Mouse (Mus musculus): Measurements from ENCODE around the gene Foxp1. TPM values are rescaled to one million over a fixed set of nuclear protein-coding genes. Genes with fewer than 3 reads are reported as not detected.

Foxp1 gene
- polyA plus RNA-seq, 1 experiment from 2014 or later: 36.4 TPM

DNA sequence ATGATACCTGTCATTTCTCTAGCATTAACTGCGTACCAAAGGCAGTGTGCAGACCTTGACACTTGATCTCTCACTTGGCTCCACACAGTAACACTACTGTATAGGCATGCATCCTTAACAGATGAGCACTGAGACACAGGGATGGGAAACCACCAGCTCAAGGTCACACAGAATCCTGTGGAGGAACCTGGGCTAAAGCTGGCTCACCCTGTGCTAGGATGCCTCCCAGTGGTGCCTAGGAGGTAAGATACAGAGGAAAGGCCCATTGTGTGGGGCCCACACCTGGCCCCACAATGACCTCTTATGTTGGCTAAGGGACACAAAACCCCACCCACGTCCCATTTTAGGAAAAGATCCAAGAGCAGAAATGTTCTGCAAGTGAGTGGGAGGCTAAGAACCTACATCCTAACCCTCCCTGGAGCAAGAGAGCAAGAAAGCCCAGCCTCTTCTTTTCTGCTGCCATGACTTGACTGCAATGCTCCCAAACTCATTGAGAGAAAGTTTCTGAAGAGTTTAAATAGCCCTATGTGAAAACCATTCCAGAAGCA is 69.8 kb downstream of the Foxp1 start:
- Histone ChIP-seq H3K27me3 (ENCODE audit: insufficient read depth, low read length) (no peaks in the 10 kb centered on the region), H3K9ac (replicated peaks; ENCODE audit: low read length) (no peak overlapping the region), H3K4me1 (ENCODE audit: insufficient read depth, low read length) (peaks cover 22% of the 10 kb centered on the region; the same call in 1 of the 2 replicates), H3K4me2 (replicated peaks; ENCODE audit: low read depth, low read length) (no peak overlapping the region), H3K36me3 (ENCODE audit: insufficient read depth, low read length) (no peaks in the 10 kb centered on the region; the same call in 1 of the 2 replicates), H3K27ac (ENCODE audit: low read length) (0 out of 2 replicates have a peak overlapping the region, but pooled peaks have one; percentile 17), H3K4me3 (ENCODE audit: low read length) (no peak overlapping the region), H3K9me3 (ENCODE audit: low read length) (no peaks in the 10 kb centered on the region)
- ATAC-seq (ENCODE audit: low FRiP score, low TSS enrichment): no peak
- 50% methylated on average over 2 of the region's 2 CpGs for WGBS

DNA sequence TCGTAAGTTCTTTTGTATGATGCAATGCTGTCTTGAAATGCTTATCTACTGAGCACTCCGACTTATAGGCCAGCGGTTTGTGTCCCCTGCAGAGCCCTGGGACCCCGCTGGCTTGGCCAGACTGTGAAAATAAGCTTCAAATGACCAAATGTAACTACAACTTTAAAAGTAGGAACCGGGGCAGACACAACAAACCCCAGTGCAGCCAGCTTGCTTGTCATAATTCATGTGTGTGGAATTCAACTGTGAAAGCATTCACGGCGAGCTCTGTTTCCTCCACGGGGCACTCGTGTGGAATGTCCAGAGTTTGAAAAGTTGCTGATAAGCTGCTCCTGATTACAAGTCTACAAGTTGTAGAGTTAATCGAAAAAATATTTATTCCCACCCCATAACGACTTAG is 71.0 kb downstream of the Foxp1 start:
- ATAC-seq (ENCODE audit: low FRiP score, low TSS enrichment): no peak
- Histone ChIP-seq H3K27ac (ENCODE audit: low read length) (0 out of 2 replicates have a peak overlapping the region, but pooled peaks have one; percentile 30), H3K4me1 (ENCODE audit: insufficient read depth, low read length) (peaks cover 22% of the 10 kb centered on the region; the same call in 1 of the 2 replicates), H3K4me2 (replicated peaks; ENCODE audit: low read depth, low read length) (no peak overlapping the region), H3K9me3 (ENCODE audit: low read length) (no peaks in the 10 kb centered on the region), H3K36me3 (ENCODE audit: insufficient read depth, low read length) (no peaks in the 10 kb centered on the region; the same call in 1 of the 2 replicates), H3K4me3 (ENCODE audit: low read length) (no peak overlapping the region), H3K9ac (replicated peaks; ENCODE audit: low read length) (no peak overlapping the region), H3K27me3 (ENCODE audit: insufficient read depth, low read length) (no peaks in the 10 kb centered on the region)
- WGBS: 31% methylated on average over 11 of the region's 11 CpGs

DNA sequence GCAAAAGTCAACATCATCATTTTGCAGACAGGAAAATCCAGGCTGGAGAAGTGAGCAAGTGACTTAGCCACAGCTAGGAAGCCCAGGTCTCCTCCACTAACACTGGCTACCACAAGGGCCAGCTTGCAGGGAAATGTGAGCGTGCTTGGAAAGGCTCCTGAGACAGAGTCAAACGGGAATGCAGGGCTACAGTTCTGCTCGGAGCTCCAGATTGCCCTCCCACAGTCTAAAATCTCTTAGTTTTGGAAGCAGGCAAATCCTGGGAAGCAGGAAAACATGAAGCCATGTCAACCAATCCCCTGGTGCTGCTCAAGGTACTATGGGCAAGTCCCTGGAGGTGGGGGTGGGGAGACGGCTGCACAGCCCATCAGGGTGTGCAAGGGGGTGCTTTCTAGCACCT is 75.1 kb downstream of the Foxp1 start:
- 68% methylated on average over 4 of the region's 4 CpGs for WGBS
- no peaks in the 10 kb centered on the region for H3K27me3 ChIP-seq (ENCODE audit: insufficient read depth, low read length)
- no peak for ATAC-seq (ENCODE audit: low FRiP score, low TSS enrichment)
- no peak overlapping the region for H3K4me2 ChIP-seq (replicated peaks; ENCODE audit: low read depth, low read length)
- H3K27ac ChIP-seq (ENCODE audit: low read length): no peak overlapping the region
- no peaks in the 10 kb centered on the region for H3K9me3 ChIP-seq (ENCODE audit: low read length)
- H3K4me1 ChIP-seq (ENCODE audit: insufficient read depth, low read length): peaks cover 17% of the 10 kb centered on the region; the same call in 1 of the 2 replicates
- no peak overlapping the region for H3K9ac ChIP-seq (replicated peaks; ENCODE audit: low read length)
- H3K4me3 ChIP-seq (ENCODE audit: low read length): no peak overlapping the region
- H3K36me3 ChIP-seq (ENCODE audit: insufficient read depth, low read length): peaks cover 3% of the 10 kb centered on the region; the same call in 1 of the 2 replicates

DNA sequence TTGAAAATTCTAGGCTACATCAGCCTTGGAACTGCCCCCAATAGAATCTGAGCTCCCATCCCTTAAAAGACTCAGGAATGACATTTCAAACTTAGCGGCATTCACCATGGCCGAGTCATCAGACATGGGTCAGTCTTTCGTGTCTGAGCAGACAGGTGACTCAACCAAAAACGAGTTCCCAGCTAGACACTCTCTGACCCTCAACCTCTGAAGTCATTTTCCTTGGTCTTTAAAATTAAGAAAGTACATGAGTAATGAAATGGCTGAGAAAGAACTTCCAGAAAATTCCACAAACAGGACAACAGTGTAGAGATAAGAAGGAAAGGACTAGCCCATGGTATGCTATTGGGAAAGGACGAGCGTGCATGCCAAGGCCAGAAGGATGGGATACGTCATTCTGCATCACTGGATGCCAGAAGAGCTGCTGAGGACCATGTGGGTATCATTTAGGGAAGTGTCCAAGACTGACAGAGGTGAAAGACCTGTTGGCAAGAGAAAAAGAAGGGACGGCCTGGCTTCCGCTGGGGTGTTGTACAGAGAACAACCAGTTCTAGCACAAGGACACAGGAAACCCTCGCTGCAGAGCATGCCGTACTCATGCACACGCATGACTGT is 75.6 kb downstream of the Foxp1 start:
- Histone ChIP-seq H3K9ac (replicated peaks; ENCODE audit: low read length) (no peak overlapping the region), H3K9me3 (ENCODE audit: low read length) (no peaks in the 10 kb centered on the region), H3K27me3 (ENCODE audit: insufficient read depth, low read length) (no peaks in the 10 kb centered on the region), H3K4me3 (ENCODE audit: low read length) (no peak overlapping the region), H3K4me1 (ENCODE audit: insufficient read depth, low read length) (peaks cover 17% of the 10 kb centered on the region; the same call in 1 of the 2 replicates), H3K4me2 (replicated peaks; ENCODE audit: low read depth, low read length) (no peak overlapping the region), H3K36me3 (ENCODE audit: insufficient read depth, low read length) (peaks cover 3% of the 10 kb centered on the region; the same call in 1 of the 2 replicates), H3K27ac (ENCODE audit: low read length) (no peak overlapping the region)
- 90% methylated on average over 12 of the region's 12 CpGs for WGBS
- ATAC-seq (ENCODE audit: low FRiP score, low TSS enrichment): no peak

DNA sequence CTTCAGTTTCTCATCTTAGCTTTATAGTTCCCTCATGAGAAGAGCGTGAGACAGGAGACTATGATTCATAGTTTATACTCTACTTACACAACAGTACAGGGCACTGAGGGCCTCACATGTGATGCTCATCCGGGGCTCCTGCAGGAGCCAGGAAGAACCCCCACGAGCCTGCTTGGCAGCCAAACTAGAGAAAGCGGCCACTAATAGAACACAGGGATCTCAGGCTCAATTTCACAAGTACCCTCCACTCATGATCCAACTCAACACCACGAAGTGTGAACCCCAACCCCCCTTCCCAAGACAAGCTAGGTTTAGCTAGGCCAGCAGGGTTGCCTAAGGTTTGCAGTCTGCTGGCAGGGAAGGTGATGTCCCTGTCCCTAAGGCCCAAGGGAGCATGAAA is 79.1 kb downstream of the Foxp1 start:
- 67% methylated on average over 5 of the region's 5 CpGs for WGBS
- Histone ChIP-seq H3K4me2 (replicated peaks; ENCODE audit: low read depth, low read length) (no peak overlapping the region), H3K9me3 (ENCODE audit: low read length) (no peaks in the 10 kb centered on the region), H3K4me1 (ENCODE audit: insufficient read depth, low read length) (peaks cover 27% of the 10 kb centered on the region), H3K27me3 (ENCODE audit: insufficient read depth, low read length) (no peaks in the 10 kb centered on the region), H3K9ac (replicated peaks; ENCODE audit: low read length) (no peak overlapping the region), H3K27ac (ENCODE audit: low read length) (no peak overlapping the region), H3K36me3 (ENCODE audit: insufficient read depth, low read length) (peaks cover 3% of the 10 kb centered on the region; the same call in 1 of the 2 replicates), H3K4me3 (ENCODE audit: low read length) (no peak overlapping the region)
- ATAC-seq (ENCODE audit: low FRiP score, low TSS enrichment): no peak

DNA sequence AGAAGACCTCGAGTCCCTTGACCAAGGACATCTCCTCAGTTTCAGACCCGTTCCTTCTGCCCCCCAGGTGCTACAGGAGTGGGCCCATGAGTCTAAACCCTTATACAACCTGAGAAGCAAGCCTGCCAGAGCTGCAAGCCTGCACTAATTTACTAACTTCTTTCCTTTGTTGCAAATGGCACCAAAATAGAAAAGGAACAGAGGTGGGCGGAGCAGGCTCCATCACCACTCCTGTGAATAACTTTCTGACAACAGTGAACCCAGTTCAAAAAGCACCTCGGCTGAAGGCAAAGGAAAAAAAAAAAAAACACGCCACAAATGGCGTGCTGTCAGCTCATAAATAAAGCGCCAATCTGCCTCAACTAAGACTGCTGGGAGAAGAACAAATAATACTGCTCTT is 81.4 kb downstream of the Foxp1 start:
- no peak overlapping the region for H3K27ac ChIP-seq (ENCODE audit: low read length)
- WGBS: 46% methylated on average over 7 of the region's 7 CpGs
- no peak overlapping the region for H3K4me2 ChIP-seq (replicated peaks; ENCODE audit: low read depth, low read length)
- no peaks in the 10 kb centered on the region for H3K9me3 ChIP-seq (ENCODE audit: low read length)
- H3K27me3 ChIP-seq (ENCODE audit: insufficient read depth, low read length): no peaks in the 10 kb centered on the region
- H3K9ac ChIP-seq (replicated peaks; ENCODE audit: low read length): no peak overlapping the region
- H3K36me3 ChIP-seq (ENCODE audit: insufficient read depth, low read length): peaks cover 3% of the 10 kb centered on the region; the same call in 1 of the 2 replicates
- ATAC-seq (ENCODE audit: low FRiP score, low TSS enrichment): no peak
- H3K4me3 ChIP-seq (ENCODE audit: low read length): no peak overlapping the region
- H3K4me1 ChIP-seq (ENCODE audit: insufficient read depth, low read length): peaks cover 37% of the 10 kb centered on the region

DNA sequence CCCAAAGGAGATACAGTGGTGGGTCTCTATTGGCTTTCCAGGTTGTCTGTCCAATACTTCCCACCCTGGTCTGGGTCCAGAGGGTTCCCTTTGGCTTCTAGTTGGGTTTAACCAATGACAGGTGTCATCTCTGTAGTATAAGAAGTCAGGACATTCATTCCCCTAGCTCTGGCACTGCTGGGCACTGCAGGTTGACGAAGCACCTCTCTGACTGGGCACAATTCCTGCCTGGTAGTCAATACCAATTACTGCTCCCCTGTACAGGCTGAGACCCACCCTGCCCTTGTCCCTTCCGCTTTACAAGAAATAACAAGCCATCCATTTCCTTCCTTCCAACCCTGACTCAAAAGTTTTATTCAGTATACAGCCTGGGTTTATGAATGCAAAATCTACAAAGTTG is 81.9 kb downstream of the Foxp1 start:
- H3K36me3 ChIP-seq (ENCODE audit: insufficient read depth, low read length): peaks cover 3% of the 10 kb centered on the region; the same call in 1 of the 2 replicates

DNA sequence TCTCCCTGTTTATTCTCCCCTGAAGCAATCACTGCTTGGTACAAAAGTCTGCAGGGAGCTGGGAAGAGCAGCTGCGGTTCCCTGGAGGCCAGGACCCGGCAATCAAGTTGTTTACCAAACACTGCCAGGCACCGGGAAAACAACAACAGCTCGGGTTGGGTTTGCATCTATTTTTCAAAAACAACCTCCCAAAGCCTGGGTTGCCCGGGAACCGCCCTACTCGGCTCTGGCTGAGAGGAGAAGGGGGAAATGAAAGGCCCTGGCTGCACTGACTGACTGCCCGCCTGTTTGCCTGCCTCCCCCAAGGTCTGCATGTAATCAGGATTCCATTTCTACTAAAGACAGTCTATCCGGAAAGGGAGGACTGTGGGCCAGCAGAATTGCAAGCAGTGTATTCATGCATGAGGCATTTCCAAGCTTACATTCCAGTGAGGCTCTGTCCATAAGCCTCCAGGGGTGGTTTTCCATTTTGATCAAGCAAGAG is 82.6 kb downstream of the Foxp1 start:
- peak overlapping the region; percentile 36; the same call in 1 of the 2 replicates for H3K9ac ChIP-seq (replicated peaks; ENCODE audit: low read length)
- WGBS: 4% methylated on average over 9 of the region's 9 CpGs
- no peaks in the 10 kb centered on the region for H3K9me3 ChIP-seq (ENCODE audit: low read length)
- 0 out of 2 replicates have a peak, but pooled peaks cover 2% of the 10 kb centered on the region for H3K36me3 ChIP-seq (ENCODE audit: insufficient read depth, low read length)
- ATAC-seq (ENCODE audit: low FRiP score, low TSS enrichment): peak; percentile 91
- H3K27me3 ChIP-seq (ENCODE audit: insufficient read depth, low read length): no peaks in the 10 kb centered on the region
- peaks cover 37% of the 10 kb centered on the region for H3K4me1 ChIP-seq (ENCODE audit: insufficient read depth, low read length)
- H3K27ac ChIP-seq (ENCODE audit: low read length): peak overlapping the region; percentile 84
- H3K4me3 ChIP-seq (ENCODE audit: low read length): no peak overlapping the region
- peak overlapping the region; percentile 31 for H3K4me2 ChIP-seq (replicated peaks; ENCODE audit: low read depth, low read length)

More for the DNA sequence above, 81.9 kb downstream of the Foxp1 start:
- Histone ChIP-seq H3K9me3 (ENCODE audit: low read length) (no peaks in the 10 kb centered on the region), H3K27me3 (ENCODE audit: insufficient read depth, low read length) (no peaks in the 10 kb centered on the region), H3K4me3 (ENCODE audit: low read length) (no peak overlapping the region), H3K9ac (replicated peaks; ENCODE audit: low read length) (no peak overlapping the region), H3K27ac (ENCODE audit: low read length) (peak overlapping the region; percentile 84), H3K4me1 (ENCODE audit: insufficient read depth, low read length) (peaks cover 37% of the 10 kb centered on the region), H3K4me2 (replicated peaks; ENCODE audit: low read depth, low read length) (no peak overlapping the region)
- ATAC-seq (ENCODE audit: low FRiP score, low TSS enrichment): peak; percentile 6; the same call in 1 of the 2 replicates
- 86% methylated on average over 2 of the region's 2 CpGs for WGBS

DNA sequence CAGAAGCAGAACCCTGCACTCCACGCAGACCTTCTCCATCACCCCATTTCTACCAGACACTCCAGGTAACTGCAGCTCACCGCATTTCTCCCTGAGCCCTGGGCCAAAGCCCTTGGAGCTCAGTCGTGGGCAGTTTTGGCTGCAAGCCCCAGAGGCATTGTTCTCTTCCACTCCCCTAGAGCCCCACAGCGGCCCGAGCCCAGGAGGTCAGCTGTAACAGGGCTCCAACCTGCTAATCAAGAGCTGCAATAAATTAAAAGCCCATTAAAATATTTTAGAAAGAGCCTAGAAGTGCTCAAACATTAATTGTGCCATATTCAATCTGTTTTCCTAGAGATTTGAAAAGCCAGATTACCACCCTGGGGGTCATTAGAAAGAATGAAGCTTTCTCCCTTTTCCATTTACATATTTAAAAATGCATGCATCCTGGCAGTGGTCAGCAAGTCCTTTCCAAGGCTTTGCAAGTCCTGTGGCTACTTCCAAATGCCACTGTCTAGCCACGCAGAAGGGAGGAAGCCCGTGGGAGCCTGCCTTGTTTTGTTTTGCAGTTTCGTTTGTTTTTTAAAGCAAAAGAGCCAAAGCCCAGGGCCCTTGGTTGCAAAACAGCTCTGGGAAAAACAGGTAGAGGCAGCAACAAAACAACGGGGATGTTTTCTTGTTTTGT is 83.2 kb downstream of the Foxp1 start:
- H3K4me2 ChIP-seq (replicated peaks; ENCODE audit: low read depth, low read length): peak overlapping the region; percentile 31
- peak overlapping the region; percentile 84 for H3K27ac ChIP-seq (ENCODE audit: low read length)
- no peaks in the 10 kb centered on the region for H3K9me3 ChIP-seq (ENCODE audit: low read length)
- no peak overlapping the region for H3K4me3 ChIP-seq (ENCODE audit: low read length)
- 0 out of 2 replicates have a peak, but pooled peaks have one; percentile 32 for ATAC-seq (ENCODE audit: low FRiP score, low TSS enrichment)
- WGBS: 10% methylated on average over 9 of the region's 9 CpGs
- H3K4me1 ChIP-seq (ENCODE audit: insufficient read depth, low read length): peaks cover 37% of the 10 kb centered on the region
- H3K27me3 ChIP-seq (ENCODE audit: insufficient read depth, low read length): no peaks in the 10 kb centered on the region
- H3K9ac ChIP-seq (replicated peaks; ENCODE audit: low read length): peak overlapping the region; percentile 36; the same call in 1 of the 2 replicates
- peaks cover 7% of the 10 kb centered on the region; the same call in 1 of the 2 replicates for H3K36me3 ChIP-seq (ENCODE audit: insufficient read depth, low read length)

All from kidney, embryonic 16.5 days (tissue).